Mouse (Mus musculus) thymus, adult 18-20 months (tissue): Measurements from ENCODE around the gene Ensa.
"Not testable (repeated sequence)": the region's sequence is repeated elsewhere in the genome, so short reads cannot be mapped to it uniquely, and the experiment has no call there.

Experiments
- DNase-seq, 2 experiments: peaks; one replicate each; pipeline ENCODE4 v3.0.0; 2022; ENCODE audit warnings: mixed read lengths in 2 of 2

Gene Ensa

GRCm38 (mm10) chr3:95624628-95625503, at the start of gene Ensa:
Gene Ensa, plus strand, starts transcription at chr3:95624993.
- peak; percentile 96 to 98 for DNase-seq

- DNase-seq, result no peak
Observed at GRCm38 (mm10) chr3:95587754-95588603, 36.8 kb upstream of the Ensa start.

- DNase-seq, result peak; percentile 88 to 96
Observed at GRCm38 (mm10) chr3:95588604-95589086, 36.1 kb upstream of the Ensa start, which contains the start of gene Golph3l. Gene Golph3l, plus strand, starts transcription at chr3:95588934.

GRCm38 (mm10) chr3:95598734-95599133, 26.1 kb upstream of the Ensa start:
- no peak for DNase-seq

- no peak for DNase-seq
Observed at GRCm38 (mm10) chr3:95601287-95601686, 23.5 kb upstream of the Ensa start.

- DNase-seq, result no peak
Observed at GRCm38 (mm10) chr3:95606096-95606495, 18.7 kb upstream of the Ensa start.

- DNase-seq, result no peak
Observed at GRCm38 (mm10) chr3:95609195-95609594, 15.6 kb upstream of the Ensa start.

GRCm38 (mm10) chr3:95613996-95614395, 10.8 kb upstream of the Ensa start:
- DNase-seq, result no peak

- no peak for DNase-seq
Observed at GRCm38 (mm10) chr3:95618511-95618910, 6.3 kb upstream of the Ensa start.

GRCm38 (mm10) chr3:95621241-95621640, 3.6 kb upstream of the Ensa start:
- DNase-seq, result no peak

GRCm38 (mm10) chr3:95622421-95622820, 2.4 kb upstream of the Ensa start:
- not testable (repeated sequence) for DNase-seq

- DNase-seq, result no peak
Observed at GRCm38 (mm10) chr3:95623551-95623950, 1.2 kb upstream of the Ensa start.

- DNase-seq, result not testable (repeated sequence)
Observed at GRCm38 (mm10) chr3:95623991-95624515, 740 bp upstream of the Ensa start.

GRCm38 (mm10) chr3:95627763-95628162, 3.0 kb downstream of the Ensa start:
- no peak for DNase-seq

- DNase-seq, result no peak
Observed at GRCm38 (mm10) chr3:95629755-95630154, 5.0 kb downstream of the Ensa start.

- DNase-seq, result no peak
Observed at GRCm38 (mm10) chr3:95630856-95631255, 6.1 kb downstream of the Ensa start.

- no peak for DNase-seq
Observed at GRCm38 (mm10) chr3:95631304-95631703, 6.5 kb downstream of the Ensa start.

GRCm38 (mm10) chr3:95632648-95633588, 8.1 kb downstream of the Ensa start:
- no peak for DNase-seq

- DNase-seq, result no peak
Observed at GRCm38 (mm10) chr3:95635636-95636035, 10.8 kb downstream of the Ensa start.

- no peak for DNase-seq
Observed at GRCm38 (mm10) chr3:95636072-95636471, 11.3 kb downstream of the Ensa start.

- no peak for DNase-seq
Observed at GRCm38 (mm10) chr3:95639694-95640093, 14.9 kb downstream of the Ensa start.

- no peak for DNase-seq
Observed at GRCm38 (mm10) chr3:95643097-95643496, 18.3 kb downstream of the Ensa start.
